Mouse (Mus musculus): ENCODE measurements around the gene Pip4p1. TPM values are rescaled to one million over a fixed set of nuclear protein-coding genes. Genes with fewer than 3 reads are reported as not detected.

Pip4p1 gene
- total and polyA plus RNA-seq, 2 experiments, result 11.9 to 40.5 TPM

DNA sequence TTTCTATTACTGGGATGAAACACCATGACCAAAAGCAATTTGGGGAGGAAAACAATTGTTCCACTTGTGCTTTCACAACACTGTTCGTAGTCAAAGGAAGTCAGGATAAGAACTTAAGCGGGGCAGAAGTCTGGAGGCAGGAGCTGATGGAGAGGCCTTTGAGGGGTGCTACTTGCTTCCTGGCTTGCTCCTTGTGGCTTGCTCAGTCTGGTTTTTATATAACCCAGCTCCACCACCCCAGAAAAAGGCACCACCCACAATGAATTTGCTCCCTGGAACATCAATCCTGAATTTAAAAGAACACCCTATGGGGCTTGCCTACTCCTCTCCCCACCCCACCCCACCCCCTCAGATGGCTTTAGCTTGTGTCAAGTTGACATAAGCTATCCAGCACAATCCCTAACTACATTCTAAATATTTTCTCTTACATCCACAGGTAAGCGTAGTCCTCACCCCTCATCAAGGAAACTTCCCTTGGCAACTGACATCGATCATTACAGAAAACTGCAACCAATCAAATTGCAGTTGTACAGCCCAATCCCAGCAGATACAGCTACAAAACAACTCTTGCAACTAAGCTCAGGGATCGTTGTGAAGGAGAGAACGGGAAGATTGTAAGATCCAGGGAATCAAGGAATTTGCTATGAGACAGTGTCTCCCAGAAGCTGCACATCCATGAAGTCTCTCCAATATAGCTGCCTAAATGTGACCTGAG is 54.3 kb downstream of the Pip4p1 start:
- no peaks in the 10 kb centered on the region for H3K79me2 ChIP-seq (ENCODE audit: control insufficient read depth, insufficient read depth, low read length)
- H3K36me3 ChIP-seq (ENCODE audit: control insufficient read depth, insufficient read depth, low read length), result no peaks in the 10 kb centered on the region
- no peaks in the 10 kb centered on the region for H3K4me1 ChIP-seq (ENCODE audit: control insufficient read depth, insufficient read depth, low read length)
- no peak overlapping the region for H3K4me3 ChIP-seq (ENCODE audit: insufficient read depth, low read depth, low read length)
- TF ChIP-seq CTCF (IDR thresholded peaks at IDR 0.05; ENCODE audit: low read depth, low read length) (no peak), POLR2A (IDR thresholded peaks at IDR 0.05; ENCODE audit: extremely low read depth, insufficient read depth, low read length) (no peak)
- DNase-seq (ENCODE audit: extremely low read depth, low read depth, low spot score), result no peak
- H3K27me3 ChIP-seq (ENCODE audit: control insufficient read depth, insufficient read depth, low read length), result no peaks in the 10 kb centered on the region
- 88% methylated on average over 6 of the region's 6 CpGs for WGBS
- H3K27ac ChIP-seq (replicated peaks; ENCODE audit: insufficient read depth, low read depth, low read length), result no peak overlapping the region
- H3K9ac ChIP-seq (ENCODE audit: low read depth, low read length), result no peak overlapping the region

Other genes starting within 250 kb of the Pip4p1 start
- not detected in 2 replicates for gene Olfr747, start 237.7 kb downstream of the Pip4p1 start, total RNA-seq (2014; rRNA removed)
- gene Olfr747, start 237.7 kb downstream of the Pip4p1 start, polyA plus RNA-seq (2012; rRNA removed), result not detected in 2 replicates
- gene Olfr748, start 223.5 kb downstream of the Pip4p1 start, total RNA-seq (2014; rRNA removed), result not detected in 2 replicates
- gene Olfr748, start 223.5 kb downstream of the Pip4p1 start, polyA plus RNA-seq (2012; rRNA removed), result not detected in 2 replicates
- gene Olfr749, start 185.8 kb downstream of the Pip4p1 start, total RNA-seq (2014; rRNA removed), result not detected in 2 replicates
- not detected in 2 replicates for gene Olfr749, start 185.8 kb downstream of the Pip4p1 start, polyA plus RNA-seq (2012; rRNA removed)
- gene Ttc5, start 145.3 kb downstream of the Pip4p1 start, total RNA-seq (2014; rRNA removed), result 10.3 and 12.5 TPM in 2 replicates
- 7.1 and 8.2 TPM in 2 replicates for gene Ttc5, start 145.3 kb downstream of the Pip4p1 start, polyA plus RNA-seq (2012; rRNA removed)
- gene Ccnb1ip1, start 123.1 kb downstream of the Pip4p1 start, total RNA-seq (2014; rRNA removed), result 0.92 TPM in 1 of 2 replicates, not detected in the other
- gene Ccnb1ip1, start 123.1 kb downstream of the Pip4p1 start, polyA plus RNA-seq (2012; rRNA removed), result not detected in 2 replicates
- gene Parp2, start 123.0 kb downstream of the Pip4p1 start, total RNA-seq (2014; rRNA removed), result 11.0 and 11.5 TPM in 2 replicates
- gene Parp2, start 123.0 kb downstream of the Pip4p1 start, polyA plus RNA-seq (2012; rRNA removed), result 4.8 and 6.2 TPM in 2 replicates
- 9.0 and 14.2 TPM in 2 replicates for gene Tep1, start 60.3 kb downstream of the Pip4p1 start, total RNA-seq (2014; rRNA removed)
- gene Tep1, start 60.3 kb downstream of the Pip4p1 start, polyA plus RNA-seq (2012; rRNA removed), result 9.9 and 13.1 TPM in 2 replicates
- 0.07 and 0.09 TPM in 2 replicates for gene Klhl33, start 33.3 kb downstream of the Pip4p1 start, total RNA-seq (2014; rRNA removed)
- gene Klhl33, start 33.3 kb downstream of the Pip4p1 start, polyA plus RNA-seq (2012; rRNA removed), result 0.05 TPM in 1 of 2 replicates, not detected in the other
- 69.2 and 85.0 TPM in 2 replicates for gene Osgep, start 6.0 kb downstream of the Pip4p1 start, total RNA-seq (2014; rRNA removed)
- gene Osgep, start 6.0 kb downstream of the Pip4p1 start, polyA plus RNA-seq (2012; rRNA removed), result 41.5 and 50.1 TPM in 2 replicates
- gene Apex1, start 5.9 kb downstream of the Pip4p1 start, total RNA-seq (2014; rRNA removed), result 27.8 and 33.6 TPM in 2 replicates
- gene Apex1, start 5.9 kb downstream of the Pip4p1 start, polyA plus RNA-seq (2012; rRNA removed), result 27.1 and 28.4 TPM in 2 replicates
- 102 and 111 TPM in 2 replicates for gene Pnp, start 226 bp upstream of the Pip4p1 start, total RNA-seq (2014; rRNA removed)
- gene Pnp, start 226 bp upstream of the Pip4p1 start, polyA plus RNA-seq (2012; rRNA removed), result 83.1 and 97.7 TPM in 2 replicates
- 51.7 and 94.7 TPM in 2 replicates for gene Gm49342, start 13.7 kb upstream of the Pip4p1 start, total RNA-seq (2014; rRNA removed)
- gene Gm49342, start 13.7 kb upstream of the Pip4p1 start, polyA plus RNA-seq (2012; rRNA removed), result 45.7 and 80.3 TPM in 2 replicates
- 0.81 and 1.1 TPM in 2 replicates for gene Pnp2, start 25.1 kb upstream of the Pip4p1 start, total RNA-seq (2014; rRNA removed)
- gene Pnp2, start 25.1 kb upstream of the Pip4p1 start, polyA plus RNA-seq (2012; rRNA removed), result 0.16 TPM in 1 of 2 replicates, not detected in the other
- gene Rnase10, start 76.9 kb upstream of the Pip4p1 start, total RNA-seq (2014; rRNA removed), result 0.09 TPM in 1 of 2 replicates, not detected in the other
- 0.09 and 0.11 TPM in 2 replicates for gene Rnase10, start 76.9 kb upstream of the Pip4p1 start, polyA plus RNA-seq (2012; rRNA removed)
- gene Rnase9, start 111.0 kb upstream of the Pip4p1 start, total RNA-seq (2014; rRNA removed), result not detected in 2 replicates
- gene Rnase9, start 111.0 kb upstream of the Pip4p1 start, polyA plus RNA-seq (2012; rRNA removed), result not detected in 2 replicates
- gene Rnase11, start 119.3 kb upstream of the Pip4p1 start, total RNA-seq (2014; rRNA removed), result not detected in 2 replicates
- not detected in 2 replicates for gene Rnase11, start 119.3 kb upstream of the Pip4p1 start, polyA plus RNA-seq (2012; rRNA removed)
- 0.27 TPM in 1 of 2 replicates, not detected in the other for gene Rnase12, start 126.8 kb upstream of the Pip4p1 start, total RNA-seq (2014; rRNA removed)
- not detected in 2 replicates for gene Rnase12, start 126.8 kb upstream of the Pip4p1 start, polyA plus RNA-seq (2012; rRNA removed)
- not detected in 2 replicates for gene Olfr750, start 143.6 kb upstream of the Pip4p1 start, total RNA-seq (2014; rRNA removed)
- not detected in 2 replicates for gene Olfr750, start 143.6 kb upstream of the Pip4p1 start, polyA plus RNA-seq (2012; rRNA removed)
- gene Rnase4, start 160.2 kb upstream of the Pip4p1 start, total RNA-seq (2014; rRNA removed), result 1,910 and 2,134 TPM in 2 replicates
- gene Rnase4, start 160.2 kb upstream of the Pip4p1 start, polyA plus RNA-seq (2012; rRNA removed), result 1,816 and 2,115 TPM in 2 replicates
- 224 and 249 TPM in 2 replicates for gene Ang, start 160.3 kb upstream of the Pip4p1 start, total RNA-seq (2014; rRNA removed)
- gene Ang, start 160.3 kb upstream of the Pip4p1 start, polyA plus RNA-seq (2012; rRNA removed), result 541 and 671 TPM in 2 replicates
- not detected in 2 replicates for gene Eddm3b, start 183.6 kb upstream of the Pip4p1 start, total RNA-seq (2014; rRNA removed)
- gene Eddm3b, start 183.6 kb upstream of the Pip4p1 start, polyA plus RNA-seq (2012; rRNA removed), result not detected in 2 replicates
- 1.1 and 1.2 TPM in 2 replicates for gene Rnase6, start 193.1 kb upstream of the Pip4p1 start, total RNA-seq (2014; rRNA removed)
- 0.57 and 1.0 TPM in 2 replicates for gene Rnase6, start 193.1 kb upstream of the Pip4p1 start, polyA plus RNA-seq (2012; rRNA removed)
- 7.4 and 28.5 TPM in 2 replicates for gene Rnase1, start 215.9 kb upstream of the Pip4p1 start, total RNA-seq (2014; rRNA removed)
- 0.09 TPM in 2 replicates for gene Rnase1, start 215.9 kb upstream of the Pip4p1 start, polyA plus RNA-seq (2012; rRNA removed)
- not detected in 2 replicates for gene Rnase2b, start 231.4 kb upstream of the Pip4p1 start, total RNA-seq (2014; rRNA removed)
- not detected in 2 replicates for gene Rnase2b, start 231.4 kb upstream of the Pip4p1 start, polyA plus RNA-seq (2012; rRNA removed)

Measured in liver, adult 2 months (tissue).